Mouse (Mus musculus) heart, postnatal 0 days (tissue): ENCODE data around the gene Micall1. TPM values are rescaled to one million over a fixed set of nuclear protein-coding genes. Genes with fewer than 3 reads are reported as not detected.

ENCODE experiments used
- ATAC-seq: fragments of 200-750 bp; cut with Nextera tagmentation; 2 replicates; pipeline ENCODE4 v1.8.0; 2017; ENCODE audit warnings: low read depth, moderate number of reproducible peaks, moderate library complexity; ENCODE audit not compliant: insufficient read depth
- DNase-seq: peaks from one replicate; pipeline ENCODE4 v3.0.0-alpha.2; 2016; ENCODE audit warnings: low spot score
- H3K27ac ChIP-seq: fragments of 300-500 bp; sonication (generic); 2 replicates; pipeline ENCODE4 v1.5.1; 2014; ENCODE audit warnings: low read depth, mild to moderate bottlenecking
- H3K27me3 ChIP-seq: fragments of 300-500 bp; sonication (generic); 2 replicates; pipeline ENCODE4 v1.6.1; 2014; ENCODE audit warnings: low read length, mixed read lengths; ENCODE audit not compliant: control insufficient read depth, insufficient read depth
- H3K36me3 ChIP-seq: fragments of 300-500 bp; sonication (generic); replicated peaks from 2 replicates; pipeline ENCODE4 v1.6.1; 2014; ENCODE audit warnings: low read length, mixed read lengths; ENCODE audit not compliant: control insufficient read depth, insufficient read depth
- H3K4me1 ChIP-seq: fragments of 300-500 bp; sonication (generic); 2 replicates; pipeline ENCODE4 v1.6.1; 2014; ENCODE audit warnings: antibody characterized with exemption; ENCODE audit not compliant: control insufficient read depth, insufficient read depth
- H3K4me2 ChIP-seq: fragments of 300-500 bp; sonication (generic); 2 replicates; pipeline ENCODE4 v1.6.1; 2014; ENCODE audit warnings: low read depth, mild to moderate bottlenecking, low read length, moderate library complexity
- H3K4me3 ChIP-seq: fragments of 300-500 bp; sonication (generic); 2 replicates; pipeline ENCODE4 v1.5.1; 2014; ENCODE audit warnings: low read depth, low read length
- H3K9ac ChIP-seq: fragments of 300-500 bp; sonication (generic); replicated peaks from 2 replicates; pipeline ENCODE4 v1.6.1; 2014; ENCODE audit warnings: low read depth, low read length, mixed read lengths
- H3K9me3 ChIP-seq: fragments of 300-500 bp; sonication (generic); replicated peaks from 2 replicates; pipeline ENCODE4 v1.6.1; 2016; ENCODE audit warnings: low read length; ENCODE audit not compliant: control insufficient read depth
- CTCF ChIP-seq: IDR thresholded peaks from 2 replicates; pipeline ENCODE4 v1.5.1; 2016; ENCODE audit warnings: antibody characterized with exemption, control low read depth, low read depth
- EP300 ChIP-seq: IDR thresholded peaks from 2 replicates; pipeline ENCODE4 v1.6.1; 2016; ENCODE audit warnings: antibody characterized with exemption, low read depth
- WGBS: fragments of 180-500 bp; shearing (Covaris S2); extraction: QIAGEN DNeasy Blood & Tissue Kit; methylation state at CpG from one replicate; pipeline ENCODE4 v1.1.7; 2014; 5-methylcytosine and 5-hydroxymethylcytosine counted together
- polyA plus RNA-seq: library from polyadenylated mRNA; unstranded; fragments of >200 nt; fragmentation: Nextera tagmentation; extraction: Ambion mirVana; gene quantifications from 2 replicates; pipeline ENCODE4 v1.2.1, GENCODE M21; 2015
- total RNA-seq: library from RNA; depleted of rRNA; stranded (reverse); fragments of >200 nt; gene quantifications from 2 replicates; pipeline ENCODE4 v1.2.3, GENCODE M21; 2014; ENCODE audit warnings: low replicate concordance

The Micall1 gene
- total and polyA plus RNA-seq, 2 experiments from 2014 or later, result 19.0 to 45.9 TPM

DNA sequence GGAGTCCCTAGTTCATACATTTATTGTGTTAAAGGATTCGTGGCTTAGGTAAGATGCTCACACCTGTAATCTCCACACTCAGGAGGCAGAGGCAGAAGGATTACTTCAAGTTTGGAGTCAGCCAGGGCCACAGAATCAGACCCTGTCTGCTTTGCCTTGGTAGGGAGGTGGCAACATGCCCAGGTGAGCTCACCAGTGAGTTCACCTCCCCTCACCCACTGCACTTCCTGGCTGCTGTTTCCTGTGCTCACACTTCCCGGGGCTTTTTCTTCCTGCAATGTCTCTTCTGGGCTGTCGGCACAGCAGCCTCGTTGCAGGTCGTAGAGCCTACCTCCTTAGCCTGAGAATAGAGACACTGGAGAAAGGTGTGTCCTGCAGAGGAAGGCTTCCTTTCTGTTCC, 6.6 kb downstream of the Micall1 start:
- TF ChIP-seq CTCF (no peak), EP300 (no peak)
- Histone ChIP-seq H3K9me3 (no peaks in the 10 kb centered on the region), H3K36me3 (peaks cover 70% of the 10 kb centered on the region), H3K27ac (0 out of 2 replicates have a peak overlapping the region, but pooled peaks have one; percentile 13), H3K4me2 (no peak overlapping the region), H3K27me3 (no peaks in the 10 kb centered on the region), H3K4me3 (no peak overlapping the region), H3K4me1 (peaks cover 17% of the 10 kb centered on the region; the same call in 1 of the 2 replicates), H3K9ac (no peak overlapping the region)
- DNase-seq (no peak), ATAC-seq (no peak)
- 39% methylated on average over 5 of the region's 5 CpGs for WGBS

DNA sequence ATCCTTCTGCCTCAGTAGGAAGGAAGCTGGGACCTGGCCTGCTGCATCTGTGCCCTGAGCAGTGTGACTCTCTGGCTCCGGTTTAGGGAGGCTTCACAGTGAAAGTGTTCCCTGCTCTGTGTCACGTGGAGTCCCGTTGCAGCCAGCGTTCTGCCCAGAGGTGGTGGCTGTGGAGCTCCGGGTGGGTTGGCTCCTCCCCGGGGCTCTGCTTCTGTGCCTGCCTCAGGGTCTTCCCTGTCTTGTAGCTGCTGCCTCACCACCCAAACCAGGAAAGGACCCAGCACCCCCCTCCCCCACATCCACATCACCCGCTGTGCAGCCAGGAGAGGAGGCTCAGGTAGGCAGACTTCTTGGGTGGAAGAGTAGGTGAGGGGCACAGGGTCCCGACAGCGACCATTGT, 10.8 kb downstream of the Micall1 start:
- Histone ChIP-seq H3K4me1 (peaks cover 30% of the 10 kb centered on the region), H3K27me3 (no peaks in the 10 kb centered on the region), H3K9ac (no peak overlapping the region), H3K4me2 (no peak overlapping the region), H3K27ac (no peak overlapping the region), H3K36me3 (peaks cover 89% of the 10 kb centered on the region), H3K4me3 (no peak overlapping the region), H3K9me3 (no peaks in the 10 kb centered on the region)
- 76% methylated on average over 9 of the region's 9 CpGs for WGBS
- ATAC-seq, result no peak
- no peak for DNase-seq
- no peak for TF ChIP-seq CTCF
- TF ChIP-seq EP300, result no peak

DNA sequence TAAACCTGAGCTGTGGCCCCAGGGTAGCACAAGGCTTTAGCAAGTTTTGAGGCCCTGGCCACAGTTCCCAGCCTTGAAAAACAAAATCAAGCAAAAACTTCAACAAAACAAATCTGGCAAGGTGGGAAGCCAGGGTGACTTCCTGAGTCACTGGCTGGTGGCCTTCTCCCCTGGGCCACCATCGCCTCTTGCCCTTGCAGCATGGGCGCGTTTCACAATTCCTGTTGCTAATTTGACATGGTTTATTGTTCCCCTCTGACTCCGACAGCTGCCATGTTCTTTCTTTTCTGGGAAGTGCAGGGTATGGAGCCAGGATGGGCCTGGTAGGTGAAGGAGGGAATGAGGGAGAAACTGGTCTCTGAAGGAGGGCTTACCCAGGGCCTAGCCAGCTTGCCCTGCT, 13.4 kb downstream of the Micall1 start:
- H3K36me3 ChIP-seq, result peaks cover 89% of the 10 kb centered on the region
- H3K4me1 ChIP-seq, result peaks cover 29% of the 10 kb centered on the region
- DNase-seq (no peak), ATAC-seq (no peak)
- peak overlapping the region; percentile 97 for H3K27ac ChIP-seq
- TF ChIP-seq CTCF, result no peak
- TF ChIP-seq EP300, result no peak
- no peak overlapping the region for H3K9ac ChIP-seq
- no peak overlapping the region for H3K4me2 ChIP-seq
- WGBS, result 91% methylated on average over 4 of the region's 4 CpGs
- H3K27me3 ChIP-seq, result no peaks in the 10 kb centered on the region
- no peaks in the 10 kb centered on the region for H3K9me3 ChIP-seq
- H3K4me3 ChIP-seq, result no peak overlapping the region

DNA sequence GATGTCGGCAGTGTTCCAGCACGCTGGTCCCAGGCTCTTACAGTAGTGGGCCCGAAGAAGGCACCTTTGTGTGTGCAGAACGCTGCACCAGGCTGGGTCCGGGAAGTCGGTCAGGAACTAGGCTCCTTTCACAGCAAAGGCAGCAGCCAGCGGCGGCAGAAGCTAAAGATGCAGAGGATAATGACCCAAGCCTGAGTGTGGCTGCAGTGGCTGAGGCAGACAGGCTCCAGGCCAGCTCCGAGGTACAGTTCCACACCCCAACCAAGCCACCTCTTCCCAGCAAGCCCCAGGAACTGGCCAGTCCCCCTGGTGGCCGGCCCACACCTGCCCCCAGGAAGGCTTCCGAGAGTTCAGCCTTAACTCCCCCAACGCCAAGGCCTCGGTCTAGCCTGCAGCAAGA, 13.8 kb downstream of the Micall1 start:
- no peak for ATAC-seq
- Histone ChIP-seq H3K4me1 (peaks cover 29% of the 10 kb centered on the region), H3K4me2 (no peak overlapping the region), H3K4me3 (no peak overlapping the region), H3K9ac (no peak overlapping the region), H3K27me3 (no peaks in the 10 kb centered on the region), H3K9me3 (no peaks in the 10 kb centered on the region), H3K36me3 (peaks cover 89% of the 10 kb centered on the region), H3K27ac (peak overlapping the region; percentile 97)
- no peak for DNase-seq
- TF ChIP-seq CTCF, result 0 out of 2 replicates have a peak, but pooled peaks have one; percentile 8
- no peak for TF ChIP-seq EP300
- WGBS, result 75% methylated on average over 13 of the region's 13 CpGs

DNA sequence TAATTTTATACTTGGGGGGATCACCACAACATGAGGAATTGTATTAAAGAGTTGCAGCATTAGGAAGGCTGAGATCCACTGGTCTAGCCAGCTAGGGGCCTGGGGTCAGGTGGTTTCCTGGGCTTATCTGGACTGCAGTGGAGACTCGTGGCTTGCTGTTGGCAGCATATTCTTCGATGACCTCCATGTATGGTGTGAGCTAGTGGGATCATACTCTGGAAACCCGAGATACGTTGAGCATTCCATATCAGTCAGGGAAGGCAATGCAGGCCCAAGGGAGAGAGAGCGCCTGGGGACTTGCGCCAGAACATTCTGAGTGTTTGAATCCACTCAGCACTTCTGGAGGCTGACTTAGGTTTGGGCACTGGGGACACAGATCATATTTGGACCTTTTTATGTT, 15.1 kb downstream of the Micall1 start:
- H3K36me3 ChIP-seq, result peaks cover 89% of the 10 kb centered on the region
- H3K9ac ChIP-seq, result no peak overlapping the region
- H3K4me1 ChIP-seq, result peaks cover 29% of the 10 kb centered on the region
- 0 out of 2 replicates have a peak overlapping the region, but pooled peaks have one; percentile 11 for H3K4me2 ChIP-seq
- no peaks in the 10 kb centered on the region for H3K9me3 ChIP-seq
- 17% methylated on average over 6 of the region's 6 CpGs for WGBS
- no peak overlapping the region for H3K4me3 ChIP-seq
- ATAC-seq, result peak; percentile 93
- TF ChIP-seq EP300, result peak; percentile 96
- no peak for TF ChIP-seq CTCF
- H3K27ac ChIP-seq, result peak overlapping the region; percentile 97
- peak; percentile 92 for DNase-seq
- H3K27me3 ChIP-seq, result no peaks in the 10 kb centered on the region

DNA sequence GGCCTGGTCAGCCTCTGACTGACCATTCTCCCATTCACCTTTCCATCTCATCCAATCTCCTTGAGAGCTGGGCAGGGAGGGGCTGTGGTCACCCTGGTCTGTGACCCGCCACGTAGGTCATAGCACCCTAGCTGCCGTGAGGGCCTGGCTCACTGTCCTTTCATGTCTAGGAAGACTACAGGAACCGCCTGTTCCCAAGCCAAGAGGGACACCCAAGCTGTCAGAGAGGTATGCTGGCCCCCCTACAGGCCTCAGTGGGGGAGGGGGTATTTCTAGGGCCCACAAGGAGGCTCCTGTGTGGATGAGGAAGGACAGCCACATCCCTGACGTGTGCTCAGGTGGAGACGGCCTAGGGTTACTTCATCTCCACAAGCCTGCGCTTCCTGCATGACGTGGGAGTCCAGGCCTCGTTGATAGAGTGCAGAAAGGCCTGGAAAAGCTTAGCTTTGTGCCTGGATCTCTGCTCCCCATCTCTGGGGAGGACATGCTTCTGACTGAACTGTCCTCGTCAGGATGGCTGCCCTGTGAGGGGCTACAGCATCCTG, 15.7 kb downstream of the Micall1 start:
- H3K4me2 ChIP-seq, result 0 out of 2 replicates have a peak overlapping the region, but pooled peaks have one; percentile 11

More for the DNA sequence above, 15.7 kb downstream of the Micall1 start:
- peak overlapping the region; percentile 97 for H3K27ac ChIP-seq
- no peak for TF ChIP-seq EP300
- no peak for TF ChIP-seq CTCF
- DNase-seq (no peak), ATAC-seq (0 out of 2 replicates have a peak, but pooled peaks have one; percentile 2)
- H3K4me1 ChIP-seq, result peaks cover 29% of the 10 kb centered on the region
- no peaks in the 10 kb centered on the region for H3K9me3 ChIP-seq
- 57% methylated on average over 10 of the region's 10 CpGs for WGBS
- no peaks in the 10 kb centered on the region for H3K27me3 ChIP-seq
- H3K36me3 ChIP-seq, result peaks cover 86% of the 10 kb centered on the region
- H3K9ac ChIP-seq, result no peak overlapping the region
- no peak overlapping the region for H3K4me3 ChIP-seq
